Mouse (Mus musculus): ENCODE measurements around the gene Henmt1. TPM values are rescaled to one million over a fixed set of nuclear protein-coding genes. Genes with fewer than 3 reads are reported as not detected.

The Henmt1 gene
- polyA plus RNA-seq, 1 experiment from 2014 or later = not detected

DNA sequence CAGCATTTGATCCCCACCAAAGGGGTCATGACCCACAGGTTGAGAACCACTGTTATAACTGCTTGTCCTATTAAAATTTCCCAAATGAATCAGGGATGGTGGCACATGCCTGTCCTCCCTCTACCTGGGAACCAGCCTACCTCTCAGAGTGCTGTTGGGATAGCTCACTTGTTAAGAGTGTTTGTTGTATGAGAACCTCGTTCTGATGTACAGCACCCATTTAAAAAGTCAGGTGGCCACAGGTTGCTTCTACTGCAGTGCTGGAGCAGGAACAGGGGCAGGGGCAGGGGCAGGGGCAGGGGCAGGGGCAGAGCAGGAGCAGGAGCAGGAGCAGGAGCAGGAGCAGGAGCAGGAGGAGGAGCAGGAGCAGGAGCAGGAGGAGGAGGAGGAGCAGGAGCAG, 59.5 kb downstream of the Henmt1 start:
- WGBS (ENCODE audit: insufficient replicate concordance) = 53% methylated on average over 1 of the region's 1 CpGs

DNA sequence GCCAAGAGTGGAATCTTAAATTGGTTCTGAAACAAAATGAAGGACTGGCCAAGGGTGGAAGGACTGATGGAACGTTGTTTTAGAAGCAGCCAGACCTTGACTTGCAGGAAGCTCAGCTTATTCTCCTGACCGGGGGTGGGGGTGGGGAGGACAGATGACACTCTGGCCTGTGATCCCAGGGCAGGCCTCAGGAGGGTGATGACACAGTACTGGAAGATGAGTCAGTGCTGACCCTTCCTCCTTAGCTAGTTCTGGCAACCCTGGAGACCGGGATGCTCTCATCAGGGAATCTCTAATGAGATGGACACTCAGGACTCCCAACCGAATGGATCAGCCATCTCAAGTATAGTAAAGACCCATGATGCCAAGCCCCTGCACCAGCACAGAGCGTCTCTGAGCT, 66.1 kb downstream of the Henmt1 start:
- no peak overlapping the region for H3K4me2 ChIP-seq
- no peak overlapping the region for H3K9ac ChIP-seq
- H3K4me1 ChIP-seq (replicated peaks) = no peaks in the 10 kb centered on the region
- H3K4me3 ChIP-seq (replicated peaks) = no peak overlapping the region
- no peaks in the 10 kb centered on the region for H3K27me3 ChIP-seq
- ATAC-seq (ENCODE audit: insufficient read depth) = no peak
- WGBS (ENCODE audit: insufficient replicate concordance) = 69% methylated on average over 5 of the region's 5 CpGs
- no peak overlapping the region for H3K27ac ChIP-seq (replicated peaks)
- H3K36me3 ChIP-seq (replicated peaks) = no peaks in the 10 kb centered on the region
- H3K9me3 ChIP-seq (replicated peaks) = no peaks in the 10 kb centered on the region

More for the DNA sequence above, 59.5 kb downstream of the Henmt1 start:
- Histone ChIP-seq H3K9me3 (replicated peaks) (no peaks in the 10 kb centered on the region), H3K4me2 (no peak overlapping the region), H3K4me1 (replicated peaks) (peaks cover 11% of the 10 kb centered on the region), H3K27ac (replicated peaks) (no peak overlapping the region), H3K27me3 (no peaks in the 10 kb centered on the region), H3K36me3 (replicated peaks) (no peaks in the 10 kb centered on the region), H3K9ac (no peak overlapping the region), H3K4me3 (replicated peaks) (no peak overlapping the region)
- ATAC-seq (ENCODE audit: insufficient read depth) = no peak

DNA sequence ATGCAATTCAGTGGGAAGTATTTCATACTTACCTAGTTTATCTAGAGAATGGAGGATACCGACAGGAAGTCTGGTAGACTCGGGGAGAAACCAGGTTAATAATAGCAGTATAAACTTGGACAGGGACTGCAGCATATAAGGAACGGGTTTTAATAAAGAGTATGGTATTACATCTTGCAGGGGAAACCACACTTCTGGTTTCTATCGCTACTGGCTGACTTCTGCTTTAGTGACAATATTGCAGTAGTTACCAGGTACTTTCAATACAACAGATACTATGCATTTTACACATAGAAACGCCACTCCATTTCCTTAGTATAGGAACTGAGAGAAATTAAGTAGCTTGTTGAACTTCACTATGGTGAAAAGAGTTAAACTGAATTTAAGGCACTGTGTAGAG, 68.5 kb downstream of the Henmt1 start:
- WGBS (ENCODE audit: insufficient replicate concordance) = 42% methylated on average over 5 of the region's 5 CpGs
- no peak for ATAC-seq (ENCODE audit: insufficient read depth)
- H3K9me3 ChIP-seq (replicated peaks) = no peaks in the 10 kb centered on the region
- no peak overlapping the region for H3K27ac ChIP-seq (replicated peaks)
- no peak overlapping the region for H3K4me2 ChIP-seq
- no peaks in the 10 kb centered on the region for H3K36me3 ChIP-seq (replicated peaks)
- no peak overlapping the region for H3K9ac ChIP-seq
- H3K4me1 ChIP-seq (replicated peaks) = no peaks in the 10 kb centered on the region
- H3K4me3 ChIP-seq (replicated peaks) = no peak overlapping the region
- no peaks in the 10 kb centered on the region for H3K27me3 ChIP-seq

Other genes with a start within 250 kb of the Henmt1 start
- gene Gpsm2, start 217.6 kb upstream of the Henmt1 start, polyA plus RNA-seq (2015; fragmentation: Nextera tagmentation; extraction: Ambion mirVana) = 44.1 and 45.7 TPM in 2 replicates
- 0.52 and 0.54 TPM in 2 replicates for gene Aknad1, start 200.2 kb upstream of the Henmt1 start, polyA plus RNA-seq (2015; fragmentation: Nextera tagmentation; extraction: Ambion mirVana)
- gene Stxbp3, start 99.3 kb upstream of the Henmt1 start, polyA plus RNA-seq (2015; fragmentation: Nextera tagmentation; extraction: Ambion mirVana) = 16.8 and 19.2 TPM in 2 replicates
- 0.03 and 0.16 TPM in 2 replicates for gene Fndc7, start 49.9 kb upstream of the Henmt1 start, polyA plus RNA-seq (2015; fragmentation: Nextera tagmentation; extraction: Ambion mirVana)
- 26.3 and 26.4 TPM in 2 replicates for gene Prpf38b, start 28.1 kb upstream of the Henmt1 start, polyA plus RNA-seq (2015; fragmentation: Nextera tagmentation; extraction: Ambion mirVana)
- not detected in 2 replicates for gene Gm9857, start 572 bp downstream of the Henmt1 start, polyA plus RNA-seq (2015; fragmentation: Nextera tagmentation; extraction: Ambion mirVana)
- 2.0 and 2.2 TPM in 2 replicates for gene Fam102b, start 87.7 kb downstream of the Henmt1 start, polyA plus RNA-seq (2015; fragmentation: Nextera tagmentation; extraction: Ambion mirVana)
- not detected in 2 replicates for gene Slc25a54, start 140.6 kb downstream of the Henmt1 start, polyA plus RNA-seq (2015; fragmentation: Nextera tagmentation; extraction: Ambion mirVana)
- 3.8 and 4.8 TPM in 2 replicates for gene Slc25a24, start 183.3 kb downstream of the Henmt1 start, polyA plus RNA-seq (2015; fragmentation: Nextera tagmentation; extraction: Ambion mirVana)

Measured in liver, embryonic 15.5 days (tissue).